Mouse (Mus musculus): Measurements from ENCODE around the gene Ccpg1os. TPM values are rescaled to one million over a fixed set of nuclear protein-coding genes. Genes with fewer than 3 reads are reported as not detected.

The Ccpg1os gene
- total and polyA plus RNA-seq, 3 experiments: 2.3 to 4.6 TPM; not detected in 1

GRCm38 (mm10) chr9:73002177-73002576, 17.0 kb upstream of the Ccpg1os start:
- no peak overlapping the region for H3K9ac ChIP-seq (ENCODE audit: control insufficient read depth, low read depth, low read length, poor library complexity, severe bottlenecking)
- TF ChIP-seq BHLHE40 (IDR thresholded peaks at IDR 0.05; ENCODE audit: borderline replicate concordance, low read depth, low read length) (no peak), USF1 (IDR thresholded peaks at IDR 0.05; ENCODE audit: low read depth, low read length) (no peak)
- H3K27me3 ChIP-seq (ENCODE audit: control insufficient read depth in 1 of 2, insufficient read depth in 2 of 2, low read length in 2 of 2): no peaks in the 10 kb centered on the region
- H3K79me2 ChIP-seq (ENCODE audit: control insufficient read depth, insufficient read depth, low read length, poor library complexity): no peaks in the 10 kb centered on the region
- no peak overlapping the region for H3K4me3 ChIP-seq (ENCODE audit: control insufficient read depth in 1 of 2, insufficient read depth in 1 of 2, low read depth in 2 of 2, low read length in 2 of 2)
- H3K27ac ChIP-seq (ENCODE audit: control insufficient read depth, low read depth, low read length): no peak overlapping the region
- H3K9me3 ChIP-seq (replicated peaks; ENCODE audit: insufficient read depth, low read length): no peaks in the 10 kb centered on the region
- DNase-seq (ENCODE audit: low read depth, low spot score): no peak
- no peaks in the 10 kb centered on the region for H3K36me3 ChIP-seq (ENCODE audit: control insufficient read depth in 1 of 2, insufficient read depth in 2 of 2, low read length in 2 of 2)
- H3K4me1 ChIP-seq (ENCODE audit: control insufficient read depth in 1 of 2, insufficient read depth in 2 of 2, low read length in 2 of 2): no peaks in the 10 kb centered on the region

- TF ChIP-seq NRF1 (IDR thresholded peaks at IDR 0.05; ENCODE audit: insufficient read depth, low read depth, low read length, poor library complexity, severe bottlenecking): no peak
- no peak for TF ChIP-seq EP300 (IDR thresholded peaks at IDR 0.05; ENCODE audit: low read depth in 1 of 2, low read length in 2 of 2)
- TF ChIP-seq MAFK (IDR thresholded peaks at IDR 0.05; ENCODE audit: borderline replicate concordance, low read depth, low read length): no peak
- no peak for TF ChIP-seq MYC (IDR thresholded peaks at IDR 0.05; ENCODE audit: low read depth, low read length)
- TF ChIP-seq CHD2 (IDR thresholded peaks at IDR 0.05; ENCODE audit: low read length): no peak
- TF ChIP-seq JUND (IDR thresholded peaks at IDR 0.05; ENCODE audit: low read depth, low read length): no peak
- no peak for TF ChIP-seq ZMIZ1 (IDR thresholded peaks at IDR 0.05; ENCODE audit: low read depth, low read length)
- TF ChIP-seq ZC3H11A (IDR thresholded peaks at IDR 0.05; ENCODE audit: low read depth, low read length): no peak
- Histone ChIP-seq H3K27ac (ENCODE audit: control insufficient read depth, low read depth, low read length) (no peak overlapping the region), H3K27me3 (ENCODE audit: control insufficient read depth in 1 of 2, insufficient read depth in 2 of 2, low read length in 2 of 2) (no peaks in the 10 kb centered on the region), H3K4me3 (ENCODE audit: control insufficient read depth in 1 of 2, insufficient read depth in 1 of 2, low read depth in 2 of 2, low read length in 2 of 2) (no peak overlapping the region), H3K4me1 (ENCODE audit: control insufficient read depth in 1 of 2, insufficient read depth in 2 of 2, low read length in 2 of 2) (no peaks in the 10 kb centered on the region), H3K9ac (ENCODE audit: control insufficient read depth, low read depth, low read length, poor library complexity, severe bottlenecking) (no peak overlapping the region), H3K79me2 (ENCODE audit: control insufficient read depth, insufficient read depth, low read length, poor library complexity) (no peaks in the 10 kb centered on the region), H3K9me3 (replicated peaks; ENCODE audit: insufficient read depth, low read length) (no peaks in the 10 kb centered on the region), H3K36me3 (ENCODE audit: control insufficient read depth in 1 of 2, insufficient read depth in 2 of 2, low read length in 2 of 2) (no peaks in the 10 kb centered on the region)
- DNase-seq (ENCODE audit: low read depth, low spot score): no peak
Measured at GRCm38 (mm10) chr9:73001314-73002011, 16.3 kb upstream of the Ccpg1os start.

- Histone ChIP-seq H3K36me3 (ENCODE audit: control insufficient read depth in 1 of 2, insufficient read depth in 2 of 2, low read length in 2 of 2) (no peaks in the 10 kb centered on the region), H3K4me1 (ENCODE audit: control insufficient read depth in 1 of 2, insufficient read depth in 2 of 2, low read length in 2 of 2) (no peaks in the 10 kb centered on the region), H3K9ac (ENCODE audit: control insufficient read depth, low read depth, low read length, poor library complexity, severe bottlenecking) (no peak overlapping the region), H3K27me3 (ENCODE audit: control insufficient read depth in 1 of 2, insufficient read depth in 2 of 2, low read length in 2 of 2) (no peaks in the 10 kb centered on the region), H3K4me3 (ENCODE audit: control insufficient read depth in 1 of 2, insufficient read depth in 1 of 2, low read depth in 2 of 2, low read length in 2 of 2) (no peak overlapping the region), H3K79me2 (ENCODE audit: control insufficient read depth, insufficient read depth, low read length, poor library complexity) (no peaks in the 10 kb centered on the region), H3K9me3 (replicated peaks; ENCODE audit: insufficient read depth, low read length) (no peaks in the 10 kb centered on the region), H3K27ac (ENCODE audit: control insufficient read depth, low read depth, low read length) (no peak overlapping the region)
- no peak for TF ChIP-seq TBP (IDR thresholded peaks at IDR 0.05; ENCODE audit: low read depth, low read length)
- no peak; the same call in 1 of the 2 replicates for TF ChIP-seq RAD21 (IDR thresholded peaks at IDR 0.05; ENCODE audit: low read depth, low read length)
- TF ChIP-seq JUND (IDR thresholded peaks at IDR 0.05; ENCODE audit: low read depth, low read length): no peak
- TF ChIP-seq MXI1 (IDR thresholded peaks at IDR 0.05; ENCODE audit: low read depth, low read length): no peak
- no peak for TF ChIP-seq UBTF (IDR thresholded peaks at IDR 0.05; ENCODE audit: borderline replicate concordance, insufficient read depth, low read depth, low read length)
- TF ChIP-seq BHLHE40 (IDR thresholded peaks at IDR 0.05; ENCODE audit: borderline replicate concordance, low read depth, low read length): no peak
- TF ChIP-seq ZKSCAN1 (IDR thresholded peaks at IDR 0.05; ENCODE audit: low read depth, low read length): no peak
- TF ChIP-seq KAT2A (conservative IDR thresholded peaks at IDR 0.05; ENCODE audit: low read depth, low read length): no peak
- no peak for TF ChIP-seq ETS1 (IDR thresholded peaks at IDR 0.05; ENCODE audit: low read depth, low read length)
- TF ChIP-seq NELFE (IDR thresholded peaks at IDR 0.05; ENCODE audit: low read depth, low read length): no peak
- TF ChIP-seq RCOR1 (IDR thresholded peaks at IDR 0.05; ENCODE audit: low read depth, low read length): no peak
- no peak for DNase-seq (ENCODE audit: low read depth, low spot score)
Measured at GRCm38 (mm10) chr9:73000487-73000886, 15.3 kb upstream of the Ccpg1os start.

Measured in MEL (cell line).